Comparison of ENCODE assay signal across 12 mouse cellular contexts in the genomic region with DNA sequence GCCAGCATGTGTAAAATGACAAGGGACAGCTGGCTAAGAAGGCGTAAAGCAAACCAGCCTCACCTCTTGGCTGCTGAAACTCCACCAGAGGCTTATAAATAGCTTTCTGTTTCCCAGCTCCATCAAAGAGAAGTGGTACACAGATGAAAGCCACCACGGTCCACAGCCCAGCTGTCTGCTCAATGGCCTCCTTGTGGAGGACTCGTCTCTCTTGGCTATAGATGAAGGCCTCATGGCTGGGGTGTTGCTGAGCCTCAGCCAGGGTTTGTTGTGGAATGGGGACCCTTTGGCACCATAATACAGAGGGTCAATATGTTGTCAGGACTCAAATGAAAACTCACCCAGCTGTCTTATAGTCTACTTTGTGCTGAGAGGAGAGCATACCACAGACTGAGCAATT.
A peak's percentile ranks its signal among the peaks of the same experiment; 100 is the strongest.
DNase-seq lines count a peak whose midpoint lies in the region; ATAC-seq and TF ChIP-seq lines count a peak whose summit lies in the region.
"Had no signal": no experiment of that assay in that cellular context is flagged by ENCODE, and none has a peak within 500 bp of the region (broad histone marks: within the 10 kb centered on the region; RNA-seq: fewer than 3 reads in every experiment).

No protein-coding gene starts in this region.

- H3K4me3 ChIP-seq in hindbrain, embryonic 15.5 days, result no peak overlapping the region
- no peak overlapping the region for H3K4me3 ChIP-seq in hindbrain, embryonic 10.5 days
- no peak overlapping the region for H3K4me3 ChIP-seq in stomach, embryonic 14.5 days (ENCODE audit: low read depth, low read length)
- H3K4me3 ChIP-seq in stomach, postnatal 0 days (ENCODE audit: low read depth, low read length), result no peak overlapping the region
- H3K4me3 ChIP-seq in limb, embryonic 13.5 days, result no peak overlapping the region
- H3K4me3 ChIP-seq: myocyte had no signal

- no peaks in the 10 kb centered on the region for H3K36me3 ChIP-seq in hindbrain, embryonic 15.5 days
- no peaks in the 10 kb centered on the region for H3K36me3 ChIP-seq in hindbrain, embryonic 10.5 days
- H3K36me3 ChIP-seq in stomach, embryonic 14.5 days (ENCODE audit: control insufficient read depth, insufficient read depth, low read length), result no peaks in the 10 kb centered on the region
- no peaks in the 10 kb centered on the region for H3K36me3 ChIP-seq in stomach, postnatal 0 days (ENCODE audit: control insufficient read depth, insufficient read depth, low read length)
- H3K36me3 ChIP-seq in limb, embryonic 13.5 days, result no peaks in the 10 kb centered on the region

- 0 out of 2 replicates have a peak, but pooled peaks have one; percentile 38 for ATAC-seq in hindbrain, embryonic 15.5 days (ENCODE audit: low FRiP score, low read depth)
- peak; percentile 78; the same call in 1 of the 2 replicates for ATAC-seq in stomach, embryonic 14.5 days (ENCODE audit: insufficient number of reproducible peaks, insufficient read depth, low FRiP score, low read depth)
- ATAC-seq in stomach, postnatal 0 days (ENCODE audit: low FRiP score, low TSS enrichment), result no peak
- ATAC-seq in limb, embryonic 13.5 days (ENCODE audit: low FRiP score, low read depth), result peak; percentile 90

- TF ChIP-seq EP300 in stomach, postnatal 0 days (optimal IDR thresholded peaks at IDR 0.05), result no peak

- H3K27me3 ChIP-seq in hindbrain, embryonic 15.5 days, result no peaks in the 10 kb centered on the region
- H3K27me3 ChIP-seq in hindbrain, embryonic 10.5 days (ENCODE audit: insufficient read depth, poor library complexity, severe bottlenecking), result no peaks in the 10 kb centered on the region
- no peaks in the 10 kb centered on the region for H3K27me3 ChIP-seq in stomach, embryonic 14.5 days (ENCODE audit: control insufficient read depth, insufficient read depth, low read length)
- no peaks in the 10 kb centered on the region for H3K27me3 ChIP-seq in stomach, postnatal 0 days (ENCODE audit: control insufficient read depth, insufficient read depth, low read length)
- H3K27me3 ChIP-seq in limb, embryonic 13.5 days, result no peaks in the 10 kb centered on the region

- no peak for TF ChIP-seq CTCF in stomach, postnatal 0 days (IDR thresholded peaks at IDR 0.05; ENCODE audit: low read depth)

- H3K4me2 ChIP-seq in hindbrain, embryonic 15.5 days, result no peak overlapping the region
- no peak overlapping the region for H3K4me2 ChIP-seq in stomach, embryonic 14.5 days (replicated peaks; ENCODE audit: low read depth, low read length)
- H3K4me2 ChIP-seq in stomach, postnatal 0 days (replicated peaks; ENCODE audit: low read depth), result no peak overlapping the region
- no peak overlapping the region for H3K4me2 ChIP-seq in limb, embryonic 13.5 days (replicated peaks)
- H3K4me2 ChIP-seq: liver, embryonic 11.5 days had no signal

- H3K9ac ChIP-seq in hindbrain, embryonic 15.5 days, result no peak overlapping the region
- no peak overlapping the region for H3K9ac ChIP-seq in stomach, embryonic 14.5 days (replicated peaks; ENCODE audit: low read depth, low read length)
- no peak overlapping the region for H3K9ac ChIP-seq in stomach, postnatal 0 days (ENCODE audit: low read length)
- H3K9ac ChIP-seq in limb, embryonic 13.5 days, result no peak overlapping the region

- no peak for DNase-seq in hindbrain, embryonic 10.5 days (ENCODE audit: low spot score)
- DNase-seq in stomach, postnatal 0 days (ENCODE audit: low spot score), result no peak
- no peak for DNase-seq in gastrocnemius, adult 8-10 months (ENCODE audit: low spot score in 2 of 2)
- DNase-seq in cerebellum, adult 11 months, result no peak
- no peak for DNase-seq in heart, postnatal 25 days (ENCODE audit: low spot score)
- DNase-seq: adrenal gland, postnatal 10 days; embryo, embryonic 11 days had no signal

- H3K27ac ChIP-seq in hindbrain, embryonic 15.5 days (replicated peaks), result no peak overlapping the region
- no peak overlapping the region for H3K27ac ChIP-seq in hindbrain, embryonic 10.5 days
- H3K27ac ChIP-seq in stomach, embryonic 14.5 days (ENCODE audit: low read length), result no peak overlapping the region
- no peak overlapping the region for H3K27ac ChIP-seq in stomach, postnatal 0 days (replicated peaks)
- H3K27ac ChIP-seq in limb, embryonic 13.5 days, result no peak overlapping the region

- 62% methylated on average over 3 of the region's 3 CpGs for WGBS in hindbrain, embryonic 15.5 days
- 71% methylated on average over 3 of the region's 3 CpGs for WGBS in hindbrain, embryonic 10.5 days
- 50% methylated on average over 3 of the region's 3 CpGs for WGBS in stomach, embryonic 14.5 days
- WGBS in stomach, postnatal 0 days, result 55% methylated on average over 3 of the region's 3 CpGs
- 27% methylated on average over 3 of the region's 3 CpGs for WGBS in limb, embryonic 13.5 days

- intact Hi-C loops in heart, postnatal 25 days (cut with DNase I), result no loop called here

- H3K9me3 ChIP-seq in hindbrain, embryonic 15.5 days, result no peaks in the 10 kb centered on the region
- no peaks in the 10 kb centered on the region for H3K9me3 ChIP-seq in hindbrain, embryonic 10.5 days
- H3K9me3 ChIP-seq in stomach, embryonic 14.5 days (ENCODE audit: control insufficient read depth, low read depth, low read length), result no peaks in the 10 kb centered on the region
- no peaks in the 10 kb centered on the region for H3K9me3 ChIP-seq in stomach, postnatal 0 days (ENCODE audit: control insufficient read depth, low read length)
- no peaks in the 10 kb centered on the region for H3K9me3 ChIP-seq in limb, embryonic 13.5 days

- H3K4me1 ChIP-seq in hindbrain, embryonic 15.5 days (replicated peaks), result peaks cover 7% of the 10 kb centered on the region; the same call in 1 of the 2 replicates
- H3K4me1 ChIP-seq in hindbrain, embryonic 10.5 days (replicated peaks), result no peaks in the 10 kb centered on the region; the same call in 1 of the 2 replicates
- H3K4me1 ChIP-seq in stomach, embryonic 14.5 days (ENCODE audit: control insufficient read depth, insufficient read depth, low read length), result no peaks in the 10 kb centered on the region
- no peaks in the 10 kb centered on the region for H3K4me1 ChIP-seq in stomach, postnatal 0 days (replicated peaks; ENCODE audit: control insufficient read depth, insufficient read depth)
- H3K4me1 ChIP-seq in limb, embryonic 13.5 days, result peaks cover 20% of the 10 kb centered on the region
